Mouse (Mus musculus) ES-Bruce4 (cell line): ENCODE results near the gene Vti1b. TPM values are rescaled to one million over a fixed set of nuclear protein-coding genes. Genes with fewer than 3 reads are reported as not detected.
A peak's percentile ranks its signal among the peaks of the same experiment; 100 is the strongest.

Experiments
- H3K27ac ChIP-seq: 2 replicates; pipeline ENCODE4 v1.5.1; 2012; ENCODE audit warnings: low read length, inconsistent platforms; ENCODE audit not compliant: insufficient read depth
- H3K27me3 ChIP-seq: 2 replicates; pipeline ENCODE4 v1.6.1; 2012; ENCODE audit warnings: mild to moderate bottlenecking, low read length, inconsistent platforms; ENCODE audit not compliant: control insufficient read depth, poor library complexity, insufficient read depth, severe bottlenecking
- H3K36me3 ChIP-seq: 2 replicates; pipeline ENCODE4 v1.6.1; 2012; ENCODE audit warnings: inconsistent platforms, mild to moderate bottlenecking, low read length, moderate library complexity; ENCODE audit not compliant: control insufficient read depth, poor library complexity, insufficient read depth, severe bottlenecking
- H3K4me1 ChIP-seq: one replicate; pipeline ENCODE4 v1.8.1; 2011; ENCODE audit warnings: low read length; ENCODE audit not compliant: control insufficient read depth, insufficient read depth
- H3K4me3 ChIP-seq: 2 replicates; pipeline ENCODE4 v1.5.1; 2011; ENCODE audit warnings: low read depth, mild to moderate bottlenecking, low read length
- H3K9ac ChIP-seq: 2 replicates; pipeline ENCODE4 v1.6.1; 2012; ENCODE audit warnings: low read depth, mild to moderate bottlenecking, inconsistent platforms; ENCODE audit not compliant: poor library complexity, severe bottlenecking
- H3K9me3 ChIP-seq: replicated peaks from 2 replicates; pipeline ENCODE4 v1.6.1; 2012; ENCODE audit warnings: mild to moderate bottlenecking, low read length, inconsistent platforms; ENCODE audit not compliant: control insufficient read depth, poor library complexity, insufficient read depth, severe bottlenecking
- CTCF ChIP-seq: IDR thresholded peaks from one replicate; pipeline ENCODE4 v1.8.1; 2011; ENCODE audit warnings: low read depth, low read length
- EP300 ChIP-seq: IDR thresholded peaks from 2 replicates; pipeline ENCODE4 v1.6.1; 2011; ENCODE audit warnings: low read depth, low read length; ENCODE audit not compliant: insufficient read depth
- POLR2A ChIP-seq: IDR thresholded peaks from one replicate; pipeline ENCODE4 v1.8.1; 2011; ENCODE audit warnings: low read length; ENCODE audit not compliant: insufficient read depth
- polyA plus RNA-seq: library from polyadenylated mRNA; stranded (reverse); fragments of >200 nt; gene quantifications from 2 replicates; pipeline ENCODE4 v1.2.4, GENCODE M21; 2011; ENCODE audit warnings: low read depth; ENCODE audit not compliant: missing spikeins, insufficient read depth, insufficient read length

Vti1b gene
- 58.9 and 59.7 TPM in 2 replicates for polyA plus RNA-seq

- TF ChIP-seq EP300 (no peak), CTCF (peak; percentile 14)
- Histone ChIP-seq H3K4me3 (peak within 1 kb of the TSS; percentile 74), H3K9me3 (no peaks in the 10 kb centered on the region), H3K4me1 (no peaks in the 10 kb centered on the region), H3K27me3 (no peaks in the 10 kb centered on the region), H3K36me3 (peaks cover 13% of the 10 kb centered on the region), H3K27ac (no peak within 1 kb of the TSS), H3K9ac (peak within 1 kb of the TSS; percentile 75)
Measured at GRCm38 (mm10) chr12:79172019-79172941, at the start of gene Vti1b. Vti1b (minus strand) TSS chr12:79172667.

GRCm38 (mm10) chr12:79217511-79217910 is 45.0 kb upstream of the Vti1b start:
- TF ChIP-seq POLR2A (no peak), CTCF (no peak), EP300 (no peak)
- no peaks in the 10 kb centered on the region for H3K9me3 ChIP-seq
- no peak overlapping the region for H3K4me3 ChIP-seq
- H3K36me3 ChIP-seq = no peaks in the 10 kb centered on the region
- H3K9ac ChIP-seq = no peak overlapping the region
- H3K27ac ChIP-seq = no peak overlapping the region
- no peaks in the 10 kb centered on the region for H3K27me3 ChIP-seq
- no peaks in the 10 kb centered on the region for H3K4me1 ChIP-seq

GRCm38 (mm10) chr12:79211447-79211846 is 39.0 kb upstream of the Vti1b start:
- no peaks in the 10 kb centered on the region for H3K9me3 ChIP-seq
- TF ChIP-seq POLR2A = no peak
- TF ChIP-seq EP300 = no peak
- no peak for TF ChIP-seq CTCF
- H3K27ac ChIP-seq = no peak overlapping the region
- no peaks in the 10 kb centered on the region for H3K27me3 ChIP-seq
- H3K4me1 ChIP-seq = no peaks in the 10 kb centered on the region
- H3K36me3 ChIP-seq = no peaks in the 10 kb centered on the region
- H3K4me3 ChIP-seq = no peak overlapping the region
- H3K9ac ChIP-seq = no peak overlapping the region

- no peak within 1 kb of the TSS for H3K9ac ChIP-seq
- H3K27ac ChIP-seq = no peak within 1 kb of the TSS
- H3K4me3 ChIP-seq = peak within 1 kb of the TSS; percentile 63
- no peaks in the 10 kb centered on the region for H3K36me3 ChIP-seq
- TF ChIP-seq POLR2A (no peak), EP300 (no peak), CTCF (no peak)
- no peaks in the 10 kb centered on the region for H3K4me1 ChIP-seq
- H3K27me3 ChIP-seq = no peaks in the 10 kb centered on the region
- H3K9me3 ChIP-seq = no peaks in the 10 kb centered on the region
Measured at GRCm38 (mm10) chr12:79208703-79209464, 36.4 kb upstream of the Vti1b start, which contains the start of gene Rdh12. Rdh12 (plus strand) TSS chr12:79208914.

GRCm38 (mm10) chr12:79201882-79202281 is 29.4 kb upstream of the Vti1b start:
- H3K4me3 ChIP-seq = no peak overlapping the region
- H3K9me3 ChIP-seq = no peaks in the 10 kb centered on the region
- TF ChIP-seq EP300 (no peak), POLR2A (no peak), CTCF (no peak)
- H3K27ac ChIP-seq = no peak overlapping the region
- no peaks in the 10 kb centered on the region for H3K27me3 ChIP-seq
- no peak overlapping the region for H3K9ac ChIP-seq
- no peaks in the 10 kb centered on the region for H3K4me1 ChIP-seq
- H3K36me3 ChIP-seq = no peaks in the 10 kb centered on the region
